Mouse (Mus musculus) cortical plate, adult 2 months (tissue): Measurements from ENCODE around the gene Zmiz2.

Experiments used
- CTCF ChIP-seq: fragments of 200-500 bp; IDR thresholded peaks from 2 replicates; pipeline ENCODE4 v1.5.1; 2011; ENCODE audit warnings: mild to moderate bottlenecking, control low read depth, low read length; ENCODE audit not compliant: insufficient read depth; ENCODE audit errors: extremely low read depth
- POLR2A ChIP-seq: fragments of 200-500 bp; IDR thresholded peaks from 2 replicates; pipeline ENCODE4 v1.6.1; 2011; ENCODE audit warnings: mild to moderate bottlenecking, low read length, control low read depth; ENCODE audit not compliant: insufficient read depth; ENCODE audit errors: extremely low read depth

DNA sequence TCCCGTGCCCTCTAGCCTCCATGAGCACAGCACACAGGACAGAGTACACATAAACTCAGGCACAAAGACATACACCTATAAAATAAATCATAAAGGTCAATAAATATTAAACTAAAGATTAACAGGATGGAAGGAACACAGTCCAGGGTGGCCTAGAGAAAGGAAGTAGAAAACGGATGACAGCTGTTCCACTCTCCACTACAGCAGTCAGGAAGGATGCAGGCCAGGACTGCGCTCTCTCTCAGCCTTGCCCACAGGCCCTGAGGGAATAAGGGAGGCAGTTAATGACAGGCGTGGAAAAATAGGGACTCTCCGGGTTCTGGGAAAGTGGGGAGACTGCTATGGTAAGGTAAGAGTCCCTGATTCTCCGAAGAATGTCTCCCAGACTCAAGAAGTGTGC, 22.4 kb upstream of the Zmiz2 start:
- TF ChIP-seq CTCF (no peak), POLR2A (no peak)
